Mouse (Mus musculus) MEL (cell line): ENCODE results near the gene Kcnk2. TPM values are rescaled to one million over a fixed set of nuclear protein-coding genes. Genes with fewer than 3 reads are reported as not detected.

Experiments
- DNase-seq: peaks from one replicate; pipeline ENCODE4 v3.0.0; 2011; ENCODE audit warnings: low read depth, low spot score
- H3K27ac ChIP-seq: 2 replicates; pipeline ENCODE4 v1.5.1; 2012; ENCODE audit warnings: low read depth, mild to moderate bottlenecking, control low read depth, low read length, moderate library complexity; ENCODE audit not compliant: control insufficient read depth
- H3K27me3 ChIP-seq, 2 experiments: fragments of 150-350 bp in 1 of 2; sonication (generic) in 1 of 2; 2 replicates each; pipeline ENCODE4 v1.6.1; 2012; ENCODE audit warnings: low read length in 2 of 2, mild to moderate bottlenecking in 2 of 2, improper control_type of control experiment in 1 of 2, moderate library complexity in 1 of 2; ENCODE audit not compliant: insufficient read depth in 2 of 2, control insufficient read depth in 1 of 2
- H3K36me3 ChIP-seq, 2 experiments: 2 replicates each; pipeline ENCODE4 v1.6.1; 2012 to 2014; ENCODE audit warnings: low read length in 2 of 2, improper control_type of control experiment in 1 of 2, inconsistent platforms in 1 of 2, mild to moderate bottlenecking in 1 of 2; ENCODE audit not compliant: insufficient read depth in 2 of 2, control insufficient read depth in 1 of 2
- H3K4me1 ChIP-seq, 2 experiments: fragments of 150-350 bp in 1 of 2; sonication (generic) in 1 of 2; 2 replicates each; pipeline ENCODE4 v1.6.1; 2012; ENCODE audit warnings: low read length in 2 of 2, improper control_type of control experiment in 1 of 2, mild to moderate bottlenecking in 1 of 2; ENCODE audit not compliant: insufficient read depth in 2 of 2, control insufficient read depth in 1 of 2
- H3K4me3 ChIP-seq, 2 experiments: fragments of 150-350 bp in 1 of 2; sonication (generic) in 1 of 2; 2 replicates each; pipeline ENCODE4 v1.5.1; 2012; ENCODE audit warnings: low read depth in 2 of 2, low read length in 2 of 2, mild to moderate bottlenecking in 2 of 2, moderate library complexity in 2 of 2, control low read depth in 1 of 2, improper control_type of control experiment in 1 of 2; ENCODE audit not compliant: control insufficient read depth in 1 of 2, insufficient read depth in 1 of 2
- H3K79me2 ChIP-seq: 2 replicates; pipeline ENCODE4 v1.6.1; 2012; ENCODE audit warnings: mild to moderate bottlenecking, low read length, moderate library complexity; ENCODE audit not compliant: control insufficient read depth, poor library complexity, insufficient read depth
- H3K9ac ChIP-seq: 2 replicates; pipeline ENCODE4 v1.6.1; 2012; ENCODE audit warnings: low read depth, mild to moderate bottlenecking, control low read depth, low read length, moderate library complexity; ENCODE audit not compliant: control insufficient read depth, poor library complexity, severe bottlenecking
- H3K9me3 ChIP-seq: fragments of 150-350 bp; sonication (generic); replicated peaks from 2 replicates; pipeline ENCODE4 v1.6.1; 2012; ENCODE audit warnings: mild to moderate bottlenecking, low read length, improper control_type of control experiment, moderate library complexity; ENCODE audit not compliant: insufficient read depth
- CHD2 ChIP-seq: IDR thresholded peaks from 2 replicates; pipeline ENCODE4 v1.6.1; 2011; ENCODE audit warnings: low read length, improper control_type of control experiment
- ELF1 ChIP-seq: IDR thresholded peaks from 2 replicates; pipeline ENCODE4 v1.6.1; 2014; ENCODE audit warnings: low read depth, mild to moderate bottlenecking, inconsistent platforms, low read length, improper control_type of control experiment, moderate library complexity
- GATA1 ChIP-seq: IDR thresholded peaks from 2 replicates; pipeline ENCODE4 v1.6.1; 2011; ENCODE audit warnings: low read depth, low read length, improper control_type of control experiment
- JUND ChIP-seq: IDR thresholded peaks from 2 replicates; pipeline ENCODE4 v1.6.1; 2011; ENCODE audit warnings: low read depth, mild to moderate bottlenecking, improper control_type of control experiment, low read length
- MAFK ChIP-seq: IDR thresholded peaks from 2 replicates; pipeline ENCODE4 v1.6.1; 2011; ENCODE audit warnings: low read depth, mild to moderate bottlenecking, low read length, improper control_type of control experiment, borderline replicate concordance
- MAX ChIP-seq: IDR thresholded peaks from 2 replicates; pipeline ENCODE4 v1.6.1; 2011; ENCODE audit warnings: low read length, improper control_type of control experiment
- MYC ChIP-seq: IDR thresholded peaks from 2 replicates; pipeline ENCODE4 v1.6.1; 2011; ENCODE audit warnings: low read depth, mild to moderate bottlenecking, low read length, improper control_type of control experiment, moderate library complexity
- NELFE ChIP-seq: IDR thresholded peaks from 2 replicates; pipeline ENCODE4 v1.6.1; 2011; ENCODE audit warnings: low read depth, low read length, improper control_type of control experiment
- NRF1 ChIP-seq: IDR thresholded peaks from 2 replicates; pipeline ENCODE4 v1.6.1; 2014; ENCODE audit warnings: low read depth, mild to moderate bottlenecking, inconsistent platforms, low read length, improper control_type of control experiment, moderate library complexity; ENCODE audit not compliant: poor library complexity, insufficient read depth, severe bottlenecking
- POLR2A ChIP-seq, 2 experiments: IDR thresholded peaks; 2 replicates each; pipeline ENCODE4 v1.6.1; 2011 to 2012; ENCODE audit warnings: low read length in 2 of 2, mild to moderate bottlenecking in 2 of 2, control low read depth in 1 of 2, improper control_type of control experiment in 1 of 2, low read depth in 1 of 2, moderate library complexity in 1 of 2; ENCODE audit not compliant: control insufficient read depth in 1 of 2, insufficient read depth in 1 of 2, poor library complexity in 1 of 2
- POLR2AphosphoS2 ChIP-seq: IDR thresholded peaks from 2 replicates; pipeline ENCODE4 v1.6.1; 2011; ENCODE audit warnings: low read length, improper control_type of control experiment
- RAD21 ChIP-seq: IDR thresholded peaks from 2 replicates; pipeline ENCODE4 v1.6.1; 2011; ENCODE audit warnings: mild to moderate bottlenecking, low read depth, low read length, improper control_type of control experiment
- SMC3 ChIP-seq: IDR thresholded peaks from 2 replicates; pipeline ENCODE4 v1.6.1; 2011; ENCODE audit warnings: low read depth, low read length, improper control_type of control experiment
- TAL1 ChIP-seq: IDR thresholded peaks from 2 replicates; pipeline ENCODE4 v1.6.1; 2012; ENCODE audit warnings: mild to moderate bottlenecking, inconsistent platforms, low read length, moderate library complexity, mixed read lengths
- TCF12 ChIP-seq: IDR thresholded peaks from 2 replicates; pipeline ENCODE4 v1.6.1; 2014; ENCODE audit warnings: low read depth, mild to moderate bottlenecking, inconsistent platforms, low read length, improper control_type of control experiment, moderate library complexity
- UBTF ChIP-seq: IDR thresholded peaks from 2 replicates; pipeline ENCODE4 v1.6.1; 2012; ENCODE audit warnings: low read depth, mild to moderate bottlenecking, inconsistent platforms, low read length, improper control_type of control experiment, moderate library complexity, borderline replicate concordance; ENCODE audit not compliant: insufficient read depth
- USF2 ChIP-seq, 2 experiments: IDR thresholded peaks; 2 replicates each; pipeline ENCODE4 v1.6.1; 2011 to 2012; ENCODE audit warnings: improper control_type of control experiment in 2 of 2, low read length in 2 of 2, borderline replicate concordance in 1 of 2, inconsistent platforms in 1 of 2, low read depth in 1 of 2, mild to moderate bottlenecking in 1 of 2; ENCODE audit not compliant: insufficient read depth in 1 of 2
- ZC3H11A ChIP-seq: IDR thresholded peaks from 2 replicates; pipeline ENCODE4 v1.6.1; 2012; ENCODE audit warnings: low read depth, mild to moderate bottlenecking, inconsistent platforms, low read length, improper control_type of control experiment
- ZKSCAN1 ChIP-seq: IDR thresholded peaks from 2 replicates; pipeline ENCODE4 v1.6.1; 2012; ENCODE audit warnings: low read depth, mild to moderate bottlenecking, inconsistent platforms, low read length, improper control_type of control experiment, moderate library complexity
- ZMIZ1 ChIP-seq: IDR thresholded peaks from 2 replicates; pipeline ENCODE4 v1.6.1; 2012; ENCODE audit warnings: low read depth, mild to moderate bottlenecking, inconsistent platforms, low read length, improper control_type of control experiment, moderate library complexity
- polyA plus RNA-seq, 2 experiments: library from polyadenylated mRNA; stranded (reverse) in 1 of 2; unstranded in 1 of 2; fragments of >175 nt in 1 of 2; fragments of >200 nt in 1 of 2; gene quantifications; 2 replicates each; pipeline versions ENCODE4 v1.2.1 to v1.2.4; 2012; ENCODE audit warnings: low replicate concordance in 2 of 2, low read depth in 1 of 2; ENCODE audit not compliant: insufficient read length in 2 of 2, insufficient read depth in 1 of 2, missing spikeins in 1 of 2
- total RNA-seq: library from RNA; depleted of rRNA; stranded (reverse); fragments of 300-350 nt; gene quantifications from 2 replicates; pipeline ENCODE4 v1.2.3, GENCODE M21; 2012

Gene Kcnk2
- total and polyA plus RNA-seq, 3 experiments, result not detected

- H3K9me3 ChIP-seq, result no peaks in the 10 kb centered on the region
These were observed 183.0 kb downstream of the Kcnk2 start for GRCm38 (mm10) chr1:189219051-189219450.

DNA sequence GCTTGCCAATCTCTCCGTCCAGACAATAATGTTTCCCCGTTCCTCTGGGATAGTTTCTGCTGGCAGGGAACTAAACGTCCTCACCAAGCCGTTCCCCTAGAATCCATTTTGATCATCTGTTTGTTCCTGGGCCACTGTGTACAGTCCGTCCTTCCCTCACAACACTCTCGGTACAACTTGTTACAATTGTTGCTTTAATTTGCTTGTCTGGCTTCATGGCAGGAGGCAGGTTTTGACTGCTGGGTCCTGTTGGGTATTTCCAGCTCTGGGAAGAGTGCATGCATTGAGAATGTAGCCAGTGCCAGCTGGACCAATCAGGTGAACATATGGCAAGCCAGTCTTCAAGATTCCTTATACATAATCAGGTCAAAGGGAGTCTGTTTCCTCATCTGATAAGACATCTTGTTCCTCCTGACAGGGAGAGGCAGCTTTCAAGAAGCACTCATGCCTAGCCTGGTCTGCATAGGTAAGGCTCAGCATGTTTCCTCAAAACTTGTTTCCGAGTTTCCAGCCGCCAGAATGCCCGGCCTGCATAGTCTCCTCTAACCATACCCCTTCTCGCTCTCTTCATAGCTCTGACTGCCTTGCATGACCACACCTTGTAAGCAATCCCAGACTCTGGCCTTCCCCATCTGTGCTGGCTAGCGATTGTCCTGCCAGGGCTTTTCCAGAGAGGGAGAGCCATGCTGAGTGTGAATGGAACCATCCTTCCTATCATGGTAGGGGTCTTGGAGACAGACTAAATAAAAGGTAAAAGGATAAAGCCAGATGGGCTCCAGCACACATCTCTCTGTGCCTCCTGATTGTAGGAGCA, 184.1 kb downstream of the Kcnk2 start:
- no peaks in the 10 kb centered on the region for H3K79me2 ChIP-seq
- no peak for TF ChIP-seq MYC
- TF ChIP-seq ZMIZ1, result no peak
- TF ChIP-seq MAX, result no peak
- TF ChIP-seq, all 39 proteins: peak for 0
- Histone ChIP-seq H3K4me3 (no peak overlapping the region), H3K9ac (no peak overlapping the region), H3K27me3 (no peaks in the 10 kb centered on the region), H3K9me3 (no peaks in the 10 kb centered on the region), H3K4me1 (no peaks in the 10 kb centered on the region), H3K36me3 (no peaks in the 10 kb centered on the region), H3K27ac (no peak overlapping the region)
- DNase-seq, result no peak

More at GRCm38 (mm10) chr1:189219051-189219450, 183.0 kb downstream of the Kcnk2 start:
- no peaks in the 10 kb centered on the region for H3K79me2 ChIP-seq
- no peak for DNase-seq
- H3K9ac ChIP-seq, result no peak overlapping the region
- H3K4me3 ChIP-seq, result no peak overlapping the region
- H3K4me1 ChIP-seq, result no peaks in the 10 kb centered on the region
- H3K36me3 ChIP-seq, result no peaks in the 10 kb centered on the region
- no peaks in the 10 kb centered on the region for H3K27me3 ChIP-seq
- TF ChIP-seq ZC3H11A (no peak), GATA1 (no peak), RAD21 (no peak), SMC3 (no peak), MAFK (no peak), NRF1 (no peak), TAL1 (no peak), TCF12 (no peak), MAX (no peak), NELFE (no peak), JUND (no peak), USF2 (IDR thresholded peaks at IDR 0.05; ENCODE audit: borderline replicate concordance in 1 of 2, insufficient read depth in 1 of 2, low read depth in 1 of 2, low read length in 2 of 2) (no peak), POLR2A (IDR thresholded peaks at IDR 0.05; ENCODE audit: control insufficient read depth in 1 of 2, insufficient read depth in 1 of 2, low read depth in 1 of 2, low read length in 2 of 2, poor library complexity in 1 of 2) (no peak), ELF1 (no peak), POLR2AphosphoS2 (no peak), MYC (no peak), CHD2 (no peak), ZKSCAN1 (no peak), UBTF (no peak)
- TF ChIP-seq, all 39 proteins: peak for 0
- no peak overlapping the region for H3K27ac ChIP-seq
